Mouse (Mus musculus) ES-Bruce4 (cell line): Measurements from ENCODE around the gene Svop.

Experiments used
- EP300 ChIP-seq: IDR thresholded peaks from 2 replicates; pipeline ENCODE4 v1.6.1; 2011; ENCODE audit warnings: low read depth, low read length; ENCODE audit not compliant: insufficient read depth
- POLR2A ChIP-seq: IDR thresholded peaks from one replicate; pipeline ENCODE4 v1.8.1; 2011; ENCODE audit warnings: low read length; ENCODE audit not compliant: insufficient read depth

DNA sequence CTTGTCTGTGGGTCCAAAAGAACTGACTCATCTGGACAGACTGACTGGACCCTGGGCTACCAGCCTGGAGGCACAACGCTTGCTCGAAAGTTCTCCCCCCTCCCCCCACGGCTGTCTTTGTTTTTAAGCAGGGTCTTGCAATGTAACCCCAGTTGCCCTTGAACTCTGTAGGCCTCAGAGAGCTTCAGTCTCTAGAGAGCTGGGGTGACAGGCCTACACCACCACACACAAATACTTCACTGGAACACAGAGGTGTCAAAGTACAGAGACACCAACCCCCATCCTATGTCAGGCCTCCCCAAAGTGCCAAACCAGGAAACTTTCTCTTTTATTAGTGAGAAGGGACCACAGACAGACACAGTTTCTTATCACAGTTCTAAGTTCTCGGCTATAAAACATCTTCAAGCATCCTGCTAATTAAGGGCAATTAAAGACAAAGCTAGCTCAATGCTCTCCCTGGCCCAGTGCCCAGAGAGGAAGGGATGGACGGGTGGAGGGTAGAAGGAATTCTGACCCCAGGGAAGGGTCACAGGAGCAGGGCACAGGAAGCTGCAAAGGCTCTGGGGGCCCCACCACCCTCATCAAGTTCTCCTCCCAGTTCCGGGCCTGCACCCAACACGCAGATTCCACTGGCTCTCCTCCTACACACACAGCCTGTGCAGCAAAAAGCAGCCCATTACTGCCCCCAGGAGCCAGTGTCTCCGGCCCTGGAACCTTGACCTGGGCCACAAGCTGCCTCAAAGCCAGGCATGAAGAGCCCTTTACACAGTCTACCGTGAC is 105.0 kb downstream of the Svop start:
- TF ChIP-seq EP300 (no peak), POLR2A (no peak)
